Mouse (Mus musculus): ENCODE measurements at regions not wholly inside any gene's neighbourhood (a gene's known extent, or its start where the extent isn't known, plus 50 kb on each side); places are given as distances from the start of the nearest gene placed in this dataset.

DNA sequence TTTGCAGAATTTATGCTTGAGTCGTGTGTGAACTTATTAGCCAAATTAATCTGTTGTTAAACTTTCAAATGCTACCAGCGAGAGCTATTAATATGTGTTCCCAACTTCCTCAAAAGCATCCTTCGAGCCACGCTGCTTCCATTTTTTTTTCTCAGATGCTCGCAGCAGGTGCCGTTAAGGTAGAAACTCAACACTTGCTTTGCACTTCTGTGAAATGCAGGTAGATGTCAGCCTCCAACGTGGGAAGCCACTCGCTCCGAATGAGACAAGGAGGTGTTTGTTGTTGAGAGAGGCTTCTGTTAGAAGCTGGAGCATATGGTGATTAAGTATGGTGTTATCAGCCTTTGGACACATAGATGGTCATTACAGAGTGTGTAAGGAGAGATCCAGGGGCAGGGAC is 433.1 kb upstream of the Adgrl2 start:
- no peak for DNase-seq (ENCODE audit: low spot score)

DNA sequence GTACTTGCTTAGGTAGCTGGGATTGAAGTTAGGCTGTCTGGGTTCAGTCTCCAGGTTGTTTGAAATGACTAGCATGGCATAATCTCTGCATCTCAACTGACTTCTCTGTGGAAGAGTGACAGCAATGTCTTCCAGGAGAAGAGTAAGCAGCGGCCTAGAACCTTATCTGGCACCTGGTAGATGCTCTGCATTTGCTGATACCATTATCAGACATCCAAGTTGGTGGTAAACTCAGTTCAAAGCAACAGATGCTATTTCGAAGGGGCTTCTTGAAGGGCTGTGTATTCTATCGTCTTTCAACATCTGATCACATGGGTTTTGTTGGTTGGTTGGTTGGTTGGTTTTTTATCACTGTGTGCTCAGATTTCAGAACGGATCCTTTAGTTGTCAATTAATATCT is 424.7 kb upstream of the Adgrl2 start:
- no peak for DNase-seq (ENCODE audit: low spot score)

- no peak for DNase-seq (ENCODE audit: low spot score)
Observed at GRCm38 (mm10) chr3:149413114-149413513, 422.8 kb upstream of the Adgrl2 start.

GRCm38 (mm10) chr3:149410518-149410917 is 420.2 kb upstream of the Adgrl2 start:
- no peak for DNase-seq (ENCODE audit: low spot score)

- no peak for DNase-seq (ENCODE audit: low spot score)
Observed at GRCm38 (mm10) chr3:149408858-149409257, 418.5 kb upstream of the Adgrl2 start.

- no peak for DNase-seq (ENCODE audit: low spot score)
Observed at GRCm38 (mm10) chr3:149405872-149406271, 415.5 kb upstream of the Adgrl2 start.

DNA sequence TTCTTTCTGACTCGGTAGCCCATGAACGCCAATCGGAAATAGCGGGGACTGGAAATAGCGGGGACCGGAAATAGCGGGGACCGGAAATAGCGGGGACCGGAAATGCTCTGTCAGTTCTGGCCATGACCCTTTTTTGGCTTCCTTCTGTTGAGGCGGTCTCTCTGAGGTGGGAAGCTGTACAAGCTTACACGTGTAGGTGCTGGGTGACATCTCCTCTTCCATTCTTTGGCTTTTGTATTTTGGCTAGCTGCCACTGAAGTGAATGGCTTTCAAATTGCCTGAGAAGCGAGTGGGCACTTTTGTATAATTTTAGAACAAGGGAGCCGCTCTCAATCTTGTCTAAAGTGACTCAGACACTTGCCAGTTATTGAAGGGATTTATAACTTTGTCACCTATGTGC is 414.3 kb upstream of the Adgrl2 start:
- DNase-seq (ENCODE audit: low spot score), result no peak

GRCm38 (mm10) chr3:149402496-149402895 is 412.1 kb upstream of the Adgrl2 start:
- no peak for DNase-seq (ENCODE audit: low spot score)

DNA sequence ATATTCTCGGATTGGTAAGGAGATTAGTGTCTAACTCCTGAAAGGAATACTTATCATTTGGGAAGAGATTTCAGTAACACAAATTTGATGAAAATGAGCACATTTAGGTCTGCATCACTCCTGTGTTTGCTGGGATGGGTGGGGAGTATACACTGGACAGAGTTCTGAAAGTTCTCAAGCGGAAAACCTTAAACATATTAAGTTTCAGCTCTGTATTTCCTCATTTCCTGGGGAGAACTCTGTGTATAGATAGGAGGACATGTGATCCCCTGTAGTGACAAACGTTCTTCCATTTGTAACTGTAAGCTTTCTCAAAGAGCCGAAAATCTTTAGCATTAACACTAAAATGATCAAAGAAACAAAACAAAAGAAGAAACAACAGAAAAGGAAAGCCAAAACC is 404.7 kb upstream of the Adgrl2 start:
- no peak for DNase-seq (ENCODE audit: low spot score)

- no peak for DNase-seq (ENCODE audit: low spot score)
Observed at GRCm38 (mm10) chr3:149393317-149394172, 403.2 kb upstream of the Adgrl2 start.

GRCm38 (mm10) chr3:149392164-149392563 is 401.8 kb upstream of the Adgrl2 start:
- no peak for DNase-seq (ENCODE audit: low spot score)

DNA sequence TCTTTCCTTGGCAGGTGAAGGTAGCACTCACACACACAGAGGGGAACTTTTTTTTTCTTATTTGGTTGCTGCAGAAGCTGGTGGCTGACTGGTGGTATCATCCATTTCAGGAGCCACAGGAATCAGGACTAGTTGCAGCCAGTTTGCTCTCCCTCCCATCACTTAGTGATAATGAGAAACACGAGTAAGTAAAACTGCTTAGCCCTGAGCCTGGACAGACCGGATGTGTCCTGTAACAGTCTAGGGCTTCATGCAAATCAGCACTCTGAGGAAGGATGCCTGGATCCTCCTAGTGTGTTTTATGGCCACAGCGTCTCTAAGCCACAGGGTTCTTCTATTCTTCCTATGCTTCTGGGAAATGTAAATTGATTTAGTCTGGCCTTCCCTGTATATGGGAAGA is 397.2 kb upstream of the Adgrl2 start:
- peak; percentile 55 for DNase-seq (ENCODE audit: low spot score)

DNA sequence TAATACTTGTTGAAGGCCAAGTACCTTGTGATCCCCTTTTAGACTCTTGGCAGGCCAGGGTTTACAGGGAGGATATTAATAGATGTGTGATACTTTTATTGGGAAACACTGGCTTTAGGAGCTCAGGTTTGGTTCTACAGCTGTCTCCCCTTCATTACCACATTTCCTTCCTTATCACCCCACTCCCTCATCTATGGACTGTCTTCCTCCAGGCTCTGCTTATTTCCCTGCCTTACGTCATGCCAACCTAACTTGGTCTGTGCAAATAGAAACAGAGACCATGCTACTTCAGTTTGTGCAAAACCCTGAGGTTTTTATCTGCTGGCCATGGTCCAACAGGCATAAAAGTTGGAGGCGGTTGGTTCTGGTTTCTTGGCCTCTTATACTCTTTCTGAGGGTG is 395.7 kb upstream of the Adgrl2 start:
- DNase-seq (ENCODE audit: low spot score), result no peak

DNA sequence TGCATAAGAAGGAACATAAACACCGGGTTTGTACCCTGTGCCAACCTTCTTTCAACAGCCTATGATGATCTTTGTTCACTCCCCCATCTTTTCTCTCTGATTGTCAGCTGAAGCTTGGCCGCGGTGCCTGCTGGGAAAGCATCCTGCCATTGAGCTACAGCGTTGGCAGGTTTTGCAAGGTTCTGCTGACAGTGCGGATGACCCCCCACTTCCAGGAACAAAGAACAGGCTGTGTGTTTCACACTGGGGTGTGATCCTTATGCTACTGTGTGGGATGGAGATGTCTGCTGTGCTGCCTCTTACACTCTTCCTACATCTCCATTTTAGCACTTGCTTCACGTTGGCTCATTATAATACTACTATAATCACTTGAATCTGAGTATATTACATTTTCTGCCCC is 395.0 kb upstream of the Adgrl2 start:
- no peak for DNase-seq (ENCODE audit: low spot score)

GRCm38 (mm10) chr3:149381559-149382245 is 391.3 kb upstream of the Adgrl2 start:
- no peak for DNase-seq (ENCODE audit: low spot score)

DNA sequence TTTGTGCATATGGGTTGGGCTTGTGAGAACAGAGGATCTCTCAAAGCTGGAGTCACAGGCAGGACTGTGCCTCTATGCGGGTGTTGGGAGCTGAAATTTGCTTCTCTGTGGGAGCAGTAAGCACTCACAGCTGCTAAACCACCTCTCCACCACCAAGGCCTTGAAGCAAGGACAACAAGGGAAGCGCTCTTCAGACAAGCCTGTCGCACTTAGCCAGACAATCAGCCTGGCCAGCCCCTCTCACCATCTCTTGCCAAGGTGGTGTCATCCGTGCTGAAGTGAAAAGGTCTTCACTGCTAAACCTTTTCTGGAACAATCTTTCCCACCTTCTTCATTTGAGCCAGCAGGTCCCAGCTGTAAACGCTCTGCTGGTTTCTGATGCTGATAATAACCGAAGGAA is 390.7 kb upstream of the Adgrl2 start:
- no peak for DNase-seq (ENCODE audit: low spot score)

GRCm38 (mm10) chr3:149379866-149380472 is 389.6 kb upstream of the Adgrl2 start:
- DNase-seq (ENCODE audit: low spot score), result no peak

DNA sequence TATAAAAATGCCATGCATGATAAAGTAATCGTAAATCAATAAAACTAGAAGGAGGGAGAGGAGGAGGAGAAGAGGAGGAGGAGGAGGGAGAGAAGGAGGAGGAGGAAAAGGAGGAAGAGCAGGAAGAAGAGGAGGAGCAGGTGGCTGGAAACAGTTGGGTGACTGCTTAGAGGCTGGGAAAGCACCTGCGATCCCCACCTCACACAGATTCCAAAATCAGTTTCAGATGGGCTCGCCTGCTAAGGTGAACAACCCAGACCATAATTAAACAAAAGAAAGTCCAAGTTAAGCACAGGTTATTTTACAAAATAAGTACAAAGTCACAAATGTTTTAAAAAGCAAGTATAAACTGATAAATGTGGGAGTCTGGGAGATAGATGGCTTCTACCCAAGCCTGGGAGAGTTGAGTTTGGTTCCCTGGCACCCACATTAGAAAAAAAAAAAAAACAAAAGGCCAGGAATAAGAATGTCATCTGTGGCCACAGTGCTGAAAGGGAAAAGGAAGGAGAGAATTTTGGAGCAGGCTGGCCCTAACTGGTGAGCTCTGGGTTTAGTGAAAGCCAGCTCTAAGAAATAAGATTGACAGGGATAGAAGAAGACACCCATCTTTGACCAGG is 389.0 kb upstream of the Adgrl2 start:
- no peak for DNase-seq (ENCODE audit: low spot score)

- DNase-seq (ENCODE audit: low spot score), result no peak
Observed at GRCm38 (mm10) chr3:149371439-149371838, 381.1 kb upstream of the Adgrl2 start.

- DNase-seq (ENCODE audit: low spot score), result no peak
Observed at GRCm38 (mm10) chr3:149370517-149371227, 380.3 kb upstream of the Adgrl2 start.

DNA sequence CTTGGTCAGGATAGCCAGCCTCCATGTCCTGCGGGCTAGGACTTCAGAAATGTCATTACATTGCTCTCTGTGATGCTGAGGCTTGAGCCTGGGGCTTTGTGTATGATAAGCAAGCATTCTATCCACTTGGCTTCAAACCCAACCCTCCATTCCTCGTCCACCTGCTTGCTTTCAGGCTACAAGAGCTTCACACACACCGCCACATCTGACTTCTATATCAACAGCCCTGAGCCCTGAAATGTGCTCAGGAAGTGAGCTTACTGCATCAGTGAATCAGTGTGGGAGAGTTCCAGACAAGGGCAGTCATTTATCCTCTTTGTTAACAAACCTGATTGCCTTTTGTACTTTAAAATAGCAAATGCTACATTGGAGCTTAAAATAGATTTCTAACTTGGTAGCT is 377.5 kb upstream of the Adgrl2 start:
- DNase-seq (ENCODE audit: low spot score), result no peak

DNA sequence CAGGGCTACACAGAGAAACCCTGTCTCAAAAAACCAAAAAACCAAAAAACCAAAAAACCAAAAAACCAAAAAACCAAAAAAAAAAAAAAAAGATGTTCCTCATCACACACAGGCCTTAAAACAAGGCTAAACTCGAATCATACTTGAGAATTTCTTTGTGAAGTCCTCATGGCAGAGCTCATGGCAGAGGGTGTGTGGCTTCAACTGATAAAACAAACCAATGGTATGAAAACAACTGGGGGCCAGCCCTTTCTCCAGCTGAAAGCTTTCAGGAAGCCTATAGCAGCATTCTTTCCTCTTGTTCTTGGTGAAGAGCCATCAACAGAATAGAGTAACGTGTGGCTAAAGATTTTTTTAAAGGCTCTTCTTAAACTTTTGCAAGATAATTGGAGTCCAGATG is 369.8 kb upstream of the Adgrl2 start:
- no peak for DNase-seq (ENCODE audit: low spot score)

All from embryo, embryonic 10 days (tissue).